Mouse (Mus musculus) adipocyte (in vitro differentiated cells): ENCODE measurements around the gene Prpf38b.
A peak's percentile ranks its signal among the peaks of the same experiment; 100 is the strongest.

Experiments
- DNase-seq: peaks from one replicate; pipeline ENCODE4 v3.0.0-alpha.2; 2016; ENCODE audit warnings: low spot score

The Prpf38b gene

GRCm38 (mm10) chr3:108858231-108858770 lies 53.2 kb downstream of the Prpf38b start:
- peak; percentile 84 for DNase-seq

- DNase-seq = no peak
Observed at GRCm38 (mm10) chr3:108857714-108858113, 53.8 kb downstream of the Prpf38b start.

GRCm38 (mm10) chr3:108857124-108857470 lies 54.4 kb downstream of the Prpf38b start:
- peak; percentile 63 for DNase-seq

GRCm38 (mm10) chr3:108856386-108857123 lies 55.0 kb downstream of the Prpf38b start:
- DNase-seq = no peak

GRCm38 (mm10) chr3:108855864-108856263 lies 55.7 kb downstream of the Prpf38b start:
- peak; percentile 72 for DNase-seq

GRCm38 (mm10) chr3:108855371-108855770 lies 56.2 kb downstream of the Prpf38b start:
- peak; percentile 87 for DNase-seq

GRCm38 (mm10) chr3:108853266-108853665 lies 58.3 kb downstream of the Prpf38b start:
- no peak for DNase-seq
